Mouse (Mus musculus): ENCODE measurements around the gene Gtf3c1.

Gene Gtf3c1

GRCm38 (mm10) chr7:125618016-125618415 lies 89.6 kb downstream of the Gtf3c1 start:
- no peak for DNase-seq (ENCODE audit: low spot score)

- DNase-seq (ENCODE audit: low spot score), result no peak
These were observed 92.1 kb downstream of the Gtf3c1 start for GRCm38 (mm10) chr7:125615453-125615852.

GRCm38 (mm10) chr7:125613579-125613978 lies 94.0 kb downstream of the Gtf3c1 start:
- DNase-seq (ENCODE audit: low spot score), result no peak

GRCm38 (mm10) chr7:125608183-125608688 lies 99.3 kb downstream of the Gtf3c1 start:
- no peak for DNase-seq (ENCODE audit: low spot score)

- DNase-seq (ENCODE audit: low spot score), result no peak
These were observed 100.0 kb downstream of the Gtf3c1 start for GRCm38 (mm10) chr7:125607384-125608182.

- no peak for DNase-seq (ENCODE audit: low spot score)
These were observed 101.1 kb downstream of the Gtf3c1 start for GRCm38 (mm10) chr7:125606265-125607164.

- DNase-seq (ENCODE audit: low spot score), result no peak
These were observed 101.8 kb downstream of the Gtf3c1 start for GRCm38 (mm10) chr7:125605725-125606139.

GRCm38 (mm10) chr7:125604362-125605319 lies 102.9 kb downstream of the Gtf3c1 start:
- DNase-seq (ENCODE audit: low spot score), result no peak

- no peak for DNase-seq (ENCODE audit: low spot score)
These were observed 104.4 kb downstream of the Gtf3c1 start, which contains the start of gene Il21r for GRCm38 (mm10) chr7:125603185-125603631. Gene Il21r, plus strand, starts transcription at chr7:125603429.

GRCm38 (mm10) chr7:125601821-125602448 lies 105.6 kb downstream of the Gtf3c1 start:
- DNase-seq (ENCODE audit: low spot score), result no peak

- DNase-seq (ENCODE audit: low spot score), result no peak
These were observed 106.3 kb downstream of the Gtf3c1 start for GRCm38 (mm10) chr7:125601280-125601670.

- DNase-seq (ENCODE audit: low spot score), result no peak
These were observed 106.8 kb downstream of the Gtf3c1 start for GRCm38 (mm10) chr7:125600612-125601279.

- DNase-seq (ENCODE audit: low spot score), result no peak
These were observed 107.4 kb downstream of the Gtf3c1 start for GRCm38 (mm10) chr7:125600136-125600535.

GRCm38 (mm10) chr7:125599373-125599973 lies 108.1 kb downstream of the Gtf3c1 start:
- no peak for DNase-seq (ENCODE audit: low spot score)

GRCm38 (mm10) chr7:125597516-125598347 lies 109.8 kb downstream of the Gtf3c1 start:
- no peak for DNase-seq (ENCODE audit: low spot score)

GRCm38 (mm10) chr7:125597083-125597482 lies 110.5 kb downstream of the Gtf3c1 start:
- no peak for DNase-seq (ENCODE audit: low spot score)

GRCm38 (mm10) chr7:125596406-125596805 lies 111.2 kb downstream of the Gtf3c1 start:
- no peak for DNase-seq (ENCODE audit: low spot score)

- DNase-seq (ENCODE audit: low spot score), result no peak
These were observed 113.7 kb downstream of the Gtf3c1 start for GRCm38 (mm10) chr7:125593831-125594230.
